Mouse (Mus musculus): Measurements from ENCODE around the gene Wipf2.

- TF ChIP-seq EP300 (IDR thresholded peaks at IDR 0.05; ENCODE audit: low read length) (no peak), SIN3A (IDR thresholded peaks at IDR 0.05; ENCODE audit: low read length) (no peak), POLR2A (IDR thresholded peaks at IDR 0.05; ENCODE audit: low read depth, low read length) (no peak), USF1 (IDR thresholded peaks at IDR 0.05; ENCODE audit: low read depth, low read length) (no peak), CTCF (conservative IDR thresholded peaks at IDR 0.05 in 1 of 2, IDR thresholded peaks at IDR 0.05 in 1 of 2; ENCODE audit: low read depth in 2 of 2, low read length in 2 of 2) (no peak), ZC3H11A (IDR thresholded peaks at IDR 0.05; ENCODE audit: low read depth, low read length) (no peak)
Observed at GRCm38 (mm10) chr11:98949242-98949957, 86.0 kb downstream of the Wipf2 start.
